Mouse (Mus musculus) embryo, embryonic 9.5 days (tissue): ENCODE results near the gene Fbxw21.

Source experiments
- DNase-seq: peaks from one replicate; pipeline ENCODE4 v3.0.0-alpha.2; 2017; ENCODE audit errors: extremely low spot score

Fbxw21 gene

GRCm38 (mm10) chr9:109090446-109090845, 71.4 kb downstream of the Fbxw21 start:
- DNase-seq = no peak
